Mouse (Mus musculus) yolk sac, embryonic 10.5 days (tissue): ENCODE results near the gene Gpx1.

Experiments used
- DNase-seq: peaks from one replicate; pipeline ENCODE4 v3.0.0-alpha.2; 2017; ENCODE audit warnings: low spot score

Gpx1 gene

GRCm38 (mm10) chr9:108340258-108341138 is 1.8 kb downstream of the Gpx1 start:
- DNase-seq: peak; percentile 36

GRCm38 (mm10) chr9:108341139-108341475 is 2.4 kb downstream of the Gpx1 start:
- DNase-seq: no peak

- peak; percentile 43 for DNase-seq
Measured at GRCm38 (mm10) chr9:108341801-108342200, 3.1 kb downstream of the Gpx1 start.

GRCm38 (mm10) chr9:108342301-108342831 is 3.7 kb downstream of the Gpx1 start:
- DNase-seq: peak; percentile 70

- no peak for DNase-seq
Measured at GRCm38 (mm10) chr9:108343331-108343730, 4.6 kb downstream of the Gpx1 start.

GRCm38 (mm10) chr9:108343835-108344234 is 5.1 kb downstream of the Gpx1 start:
- DNase-seq: no peak

GRCm38 (mm10) chr9:108344471-108344870 is 5.8 kb downstream of the Gpx1 start:
- DNase-seq: no peak

GRCm38 (mm10) chr9:108347024-108347423 is 8.3 kb downstream of the Gpx1 start:
- DNase-seq: no peak

GRCm38 (mm10) chr9:108347540-108348289 is 9.0 kb downstream of the Gpx1 start, which contains the start of gene Usp4:
Usp4 (plus strand) TSS chr9:108347853.
- DNase-seq: peak; percentile 92

- no peak for DNase-seq
Measured at GRCm38 (mm10) chr9:108348290-108348680, 9.6 kb downstream of the Gpx1 start.

- no peak for DNase-seq
Measured at GRCm38 (mm10) chr9:108349727-108350126, 11.0 kb downstream of the Gpx1 start.

- DNase-seq: peak; percentile 49
Measured at GRCm38 (mm10) chr9:108378234-108378633, 39.5 kb downstream of the Gpx1 start.

GRCm38 (mm10) chr9:108378736-108379135 is 40.0 kb downstream of the Gpx1 start:
- peak; percentile 69 for DNase-seq

GRCm38 (mm10) chr9:108379294-108379693 is 40.6 kb downstream of the Gpx1 start:
- peak; percentile 23 for DNase-seq

- DNase-seq: no peak
Measured at GRCm38 (mm10) chr9:108381382-108381781, 42.7 kb downstream of the Gpx1 start.

- peak; percentile 83 for DNase-seq
Measured at GRCm38 (mm10) chr9:108385006-108385405, 46.3 kb downstream of the Gpx1 start.

GRCm38 (mm10) chr9:108386816-108387215 is 48.1 kb downstream of the Gpx1 start:
- DNase-seq: peak; percentile 32

- DNase-seq: no peak
Measured at GRCm38 (mm10) chr9:108388601-108389000, 49.9 kb downstream of the Gpx1 start.

GRCm38 (mm10) chr9:108389220-108389619 is 50.5 kb downstream of the Gpx1 start:
- DNase-seq: no peak
